Mouse (Mus musculus): ENCODE data around the gene Card14. TPM values are rescaled to one million over a fixed set of nuclear protein-coding genes. Genes with fewer than 3 reads are reported as not detected.

Gene Card14
- polyA plus RNA-seq, 1 experiment from 2014 or later, result 0.17 TPM

- no peak for DNase-seq (ENCODE audit: low spot score)
These were observed 7.2 kb upstream of the Card14 start for GRCm38 (mm10) chr11:119300246-119300935.

GRCm38 (mm10) chr11:119300986-119301385 lies 6.6 kb upstream of the Card14 start:
- no peak for DNase-seq (ENCODE audit: low spot score)

GRCm38 (mm10) chr11:119304904-119305712 lies 2.5 kb upstream of the Card14 start:
- DNase-seq (ENCODE audit: low spot score), result peak; percentile 56

DNA sequence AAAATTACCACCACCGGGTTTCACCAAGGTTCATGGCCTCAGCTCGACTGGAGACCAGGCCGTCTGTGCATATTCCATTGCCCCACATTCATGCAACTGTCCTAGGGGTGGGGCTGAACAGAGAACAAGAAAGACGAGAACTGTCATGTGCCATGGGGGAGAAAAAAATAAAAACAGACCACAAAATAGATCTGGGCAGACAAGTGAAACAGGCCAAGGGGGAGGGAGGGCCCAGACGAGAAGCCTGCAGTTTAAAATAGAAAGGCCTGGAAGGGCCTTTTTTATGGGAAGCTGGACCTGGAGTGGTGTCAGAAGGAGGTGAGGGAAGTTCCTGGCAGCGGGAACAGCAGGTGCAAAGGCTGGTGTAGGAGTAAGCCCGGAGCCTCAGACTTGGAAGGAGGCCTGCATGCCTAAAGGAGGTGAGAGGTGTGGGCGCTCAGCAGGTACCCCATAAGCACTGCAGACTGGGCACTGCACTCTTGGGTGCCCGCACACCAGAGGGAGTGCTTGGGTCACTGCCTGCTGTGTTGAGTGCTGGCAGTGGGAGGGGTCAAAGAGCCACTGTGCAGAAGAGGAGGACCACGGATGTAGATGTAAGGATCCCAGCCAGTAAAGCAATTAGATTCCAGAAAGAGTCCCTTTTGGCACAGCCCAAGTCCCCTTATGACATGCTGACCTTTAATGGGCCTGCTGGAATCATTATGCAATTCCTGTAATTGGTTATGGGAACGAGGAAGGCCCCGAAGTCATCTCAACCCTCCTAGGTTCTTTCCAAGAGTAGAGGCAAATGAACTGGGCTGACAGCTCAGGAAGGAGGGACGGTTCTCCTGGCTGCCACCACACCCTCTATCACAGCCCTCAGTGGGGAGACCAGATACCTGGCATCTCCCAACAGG lies 558 bp upstream of the Card14 start:
- no peak for DNase-seq (ENCODE audit: low spot score)

GRCm38 (mm10) chr11:119307916-119308315 lies 348 bp downstream of the Card14 start:
- no peak for DNase-seq (ENCODE audit: low spot score)

GRCm38 (mm10) chr11:119310621-119311020 lies 3.1 kb downstream of the Card14 start:
- peak; percentile 10 for DNase-seq (ENCODE audit: low spot score)

GRCm38 (mm10) chr11:119314252-119314936 lies 6.8 kb downstream of the Card14 start:
- no peak for DNase-seq (ENCODE audit: low spot score)

DNA sequence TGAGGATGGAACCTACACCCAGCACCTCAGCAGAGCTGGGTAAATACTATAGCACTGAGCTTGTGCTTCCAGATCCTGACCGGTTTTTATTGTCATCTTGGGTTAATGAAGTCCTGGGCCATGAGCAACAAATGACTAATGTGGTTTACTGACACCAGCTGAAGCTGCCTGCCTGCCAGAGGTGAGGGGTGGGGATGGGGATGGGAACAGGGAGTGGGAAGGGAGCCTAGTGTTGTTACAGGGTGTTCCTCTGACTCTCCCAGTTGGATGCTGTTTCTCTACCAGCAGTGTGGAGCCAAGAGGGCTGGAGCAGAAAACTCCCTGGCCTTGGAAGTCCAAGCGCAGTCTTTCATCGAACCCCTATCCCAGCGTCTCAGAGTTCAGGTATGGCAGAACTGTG lies 9.2 kb downstream of the Card14 start:
- DNase-seq (ENCODE audit: low spot score), result no peak

DNA sequence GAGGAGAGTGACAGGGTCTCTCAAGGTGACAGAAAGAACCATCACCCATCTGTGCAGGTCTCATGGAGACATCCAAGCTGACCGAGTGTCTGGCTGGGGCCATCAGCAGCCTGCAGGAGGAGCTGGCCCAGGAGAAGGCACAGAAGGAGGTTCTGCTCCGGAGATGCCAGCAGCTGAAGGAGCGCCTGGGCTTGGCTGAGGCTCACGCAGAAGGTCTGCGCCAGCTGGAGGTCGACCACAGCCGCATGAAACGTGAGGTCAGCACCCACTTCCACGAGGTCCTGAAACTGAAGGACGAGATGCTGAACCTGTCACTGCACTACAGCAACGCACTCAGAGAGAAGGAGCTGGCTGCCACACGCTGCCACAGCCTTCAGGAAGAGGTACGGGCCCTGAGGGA lies 15.0 kb downstream of the Card14 start:
- no peak for DNase-seq (ENCODE audit: low spot score)

DNA sequence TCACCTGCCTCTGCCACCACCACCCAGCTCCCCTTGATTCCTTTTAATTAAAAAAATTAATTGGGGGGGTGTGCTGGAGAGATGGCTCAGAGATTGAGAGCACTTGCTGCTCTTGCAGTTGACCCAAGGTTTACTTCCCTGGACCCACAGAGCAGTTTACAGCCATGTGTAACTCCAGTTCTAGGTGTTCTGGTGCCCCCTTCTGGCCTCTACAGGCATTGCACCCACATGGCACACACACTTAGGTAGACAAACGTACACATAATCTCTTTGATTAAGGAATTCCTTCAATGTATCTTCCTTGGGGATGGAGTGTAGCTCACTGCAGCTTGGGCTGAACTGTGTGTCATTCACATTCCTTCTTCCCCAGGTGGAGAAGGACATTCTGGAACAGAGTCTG lies 17.5 kb downstream of the Card14 start:
- no peak for DNase-seq (ENCODE audit: low spot score)

DNA sequence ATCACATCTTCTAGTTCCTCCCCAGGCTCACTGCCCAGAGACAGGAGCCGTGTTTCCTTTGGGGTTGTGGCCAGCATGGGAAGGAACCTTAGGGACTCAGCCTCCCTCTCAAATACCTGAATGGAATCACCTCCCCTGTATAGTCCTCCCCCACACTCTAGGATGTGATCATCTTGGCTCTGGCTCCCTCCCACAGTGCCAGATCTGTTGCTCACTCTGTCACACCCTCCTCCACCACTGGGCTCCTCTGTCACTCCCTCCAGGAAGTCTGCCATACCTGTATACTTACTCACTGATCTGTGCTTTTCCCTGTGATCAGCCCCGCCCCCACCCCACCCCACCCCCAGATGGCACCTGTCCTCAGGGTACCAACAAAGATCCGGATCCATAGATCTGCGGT lies 23.0 kb downstream of the Card14 start:
- DNase-seq (ENCODE audit: low spot score), result no peak

- no peak for DNase-seq (ENCODE audit: low spot score)
These were observed 24.4 kb downstream of the Card14 start for GRCm38 (mm10) chr11:119331970-119332369.

GRCm38 (mm10) chr11:119338271-119339059 lies 30.9 kb downstream of the Card14 start:
- no peak for DNase-seq (ENCODE audit: low spot score)

GRCm38 (mm10) chr11:119339179-119339578 lies 31.6 kb downstream of the Card14 start:
- DNase-seq (ENCODE audit: low spot score), result no peak

- peak; percentile 88 for DNase-seq (ENCODE audit: low spot score)
These were observed 32.1 kb downstream of the Card14 start for GRCm38 (mm10) chr11:119339637-119340036.

GRCm38 (mm10) chr11:119344178-119344577 lies 36.6 kb downstream of the Card14 start:
- no peak for DNase-seq (ENCODE audit: low spot score)

- peak; percentile 35 for DNase-seq (ENCODE audit: low spot score)
These were observed 37.3 kb downstream of the Card14 start for GRCm38 (mm10) chr11:119344865-119345264.

GRCm38 (mm10) chr11:119347125-119347524 lies 39.6 kb downstream of the Card14 start:
- no peak for DNase-seq (ENCODE audit: low spot score)

- DNase-seq (ENCODE audit: low spot score), result no peak
These were observed 44.5 kb downstream of the Card14 start for GRCm38 (mm10) chr11:119352113-119352512.

- DNase-seq (ENCODE audit: low spot score), result no peak
These were observed 46.4 kb downstream of the Card14 start for GRCm38 (mm10) chr11:119353946-119354345.

All from thymus, postnatal 0 days (tissue).